Mouse (Mus musculus): ENCODE results near the gene L3mbtl3.

GRCm38 (mm10) chr10:26297626-26298025, 78.1 kb downstream of the L3mbtl3 start:
- no peak for TF ChIP-seq CTCF (IDR thresholded peaks at IDR 0.05; ENCODE audit: low read depth, low read length)
- TF ChIP-seq POLR2A (IDR thresholded peaks at IDR 0.05; ENCODE audit: extremely low read depth, insufficient read depth, low read length), result no peak

Data from liver, adult 2 months (tissue).